Mouse (Mus musculus) hindbrain, embryonic 12.5 days (tissue): ENCODE data around the gene Gcn1l1. TPM values are rescaled to one million over a fixed set of nuclear protein-coding genes. Genes with fewer than 3 reads are reported as not detected.

ENCODE experiments used
- microRNA-seq: library from miRNA; unstranded; fragments of <30 nt; microRNA quantifications from one replicate; pipeline ENCODE4, GENCODE M21; 2017
- polyA plus RNA-seq: library from polyadenylated mRNA; unstranded; fragments of >200 nt; fragmentation: Nextera tagmentation; extraction: Ambion mirVana; gene quantifications from 2 replicates; pipeline ENCODE4 v1.2.1, GENCODE M21; 2016

Gcn1l1 gene
- polyA plus RNA-seq, 1 experiment from 2014 or later, result 62.5 TPM

Small RNA genes lying within 50 kb of the gene (microRNA-seq; reads per million reads assigned to microRNA genes)
- gene Mir7029 (not detected), gene Mir7030 (not detected)

Other genes with a start within 250 kb of the Gcn1l1 start
- 306 and 309 TPM in 2 replicates for gene Srsf9, start 238.1 kb upstream of the Gcn1l1 start, polyA plus RNA-seq
- 31.6 and 38.6 TPM in 2 replicates for gene Gatc, start 224.1 kb upstream of the Gcn1l1 start, polyA plus RNA-seq
- gene Triap1, start 224.0 kb upstream of the Gcn1l1 start, polyA plus RNA-seq, result 49.5 and 54.5 TPM in 2 replicates
- gene Cox6a1, start 216.3 kb upstream of the Gcn1l1 start, polyA plus RNA-seq, result 728 and 823 TPM in 2 replicates
- 128 and 131 TPM in 2 replicates for gene Msi1, start 135.7 kb upstream of the Gcn1l1 start, polyA plus RNA-seq
- gene Pla2g1b, start 99.0 kb upstream of the Gcn1l1 start, polyA plus RNA-seq, result not detected in 2 replicates
- gene Sirt4, start 80.5 kb upstream of the Gcn1l1 start, polyA plus RNA-seq, result 23.1 and 24.7 TPM in 2 replicates
- gene Pxn, start 58.6 kb upstream of the Gcn1l1 start, polyA plus RNA-seq, result 34.0 and 39.2 TPM in 2 replicates
- gene Rplp0, start 5.8 kb upstream of the Gcn1l1 start, polyA plus RNA-seq, result 819 and 900 TPM in 2 replicates
- 19.7 and 20.6 TPM in 2 replicates for gene Rab35, start 66.7 kb downstream of the Gcn1l1 start, polyA plus RNA-seq
- 20.5 and 20.8 TPM in 2 replicates for gene Bicdl1, start 166.4 kb downstream of the Gcn1l1 start, polyA plus RNA-seq